Mouse (Mus musculus): Measurements from ENCODE around the gene Olfr544.
"Not testable (repeated sequence)": the region's sequence is repeated elsewhere in the genome, so short reads cannot be mapped to it uniquely, and the experiment has no call there.

Olfr544 gene

DNA sequence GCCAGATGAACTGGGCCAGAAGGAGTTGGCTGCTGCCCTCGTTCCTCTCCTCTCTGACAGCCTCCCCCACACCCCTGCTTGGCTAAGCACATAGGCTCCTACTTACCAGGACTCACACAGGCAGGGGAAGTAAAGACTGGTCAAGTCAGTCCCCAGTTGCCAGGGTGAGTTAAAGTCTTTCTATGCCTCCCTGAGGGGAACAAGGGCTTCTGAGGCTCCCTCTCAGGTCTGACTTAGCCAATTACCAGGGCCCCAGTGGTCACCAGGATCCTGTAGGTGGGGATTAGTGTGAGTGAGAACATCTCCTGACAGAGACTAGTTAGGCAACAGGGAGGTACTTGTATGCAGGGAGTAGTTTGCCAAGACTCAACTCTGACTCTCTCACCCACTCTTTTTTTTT, at the start of gene Olfr544:
Gene Olfr544, minus strand, starts transcription at position 153 of the 400 bp plus-strand sequence.
- no peak for DNase-seq (ENCODE audit: extremely low spot score, low spot score)

- DNase-seq (ENCODE audit: extremely low spot score, low spot score), result no peak
These were observed 46.3 kb upstream of the Olfr544 start, which contains the start of gene Olfr547 for GRCm38 (mm10) chr7:102534449-102534848. TSS of gene Olfr547 (plus strand) at chr7:102534749.

DNA sequence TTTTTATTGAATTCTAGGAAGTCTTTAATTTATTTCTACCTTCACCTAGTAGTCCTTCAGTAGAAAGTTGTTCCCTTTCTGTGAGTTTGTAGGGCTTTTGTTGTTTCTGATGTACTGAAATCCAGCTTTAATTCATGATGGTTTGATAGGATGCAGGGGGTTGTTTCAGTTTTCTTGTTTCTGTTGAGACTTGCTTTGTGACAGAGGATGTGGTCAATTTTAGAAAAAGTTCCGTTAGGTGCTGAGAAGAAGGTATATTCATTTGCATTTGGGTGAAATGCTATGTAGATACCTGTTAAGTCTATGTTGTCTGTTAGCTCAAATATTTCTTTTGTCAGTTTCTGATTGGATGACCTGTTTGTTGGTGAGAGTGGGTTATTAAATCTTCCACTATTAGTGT, 40.9 kb upstream of the Olfr544 start:
- DNase-seq (ENCODE audit: extremely low spot score, low spot score), result no peak

DNA sequence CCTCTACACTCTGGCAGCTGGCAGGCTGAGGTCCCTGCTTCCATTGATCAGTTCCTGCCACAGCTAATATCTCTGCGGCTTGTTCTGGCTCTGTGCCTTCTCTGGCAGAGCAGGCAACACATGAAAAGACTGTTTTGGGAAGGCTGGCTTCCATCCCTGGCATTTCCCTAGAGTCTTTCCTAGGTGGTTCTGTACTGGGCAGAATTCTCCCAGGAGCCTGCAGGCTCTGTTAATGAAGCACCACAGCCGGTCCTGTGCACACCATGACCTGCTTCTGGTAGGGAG, 28.9 kb upstream of the Olfr544 start:
- DNase-seq (ENCODE audit: extremely low spot score, low spot score), result no peak

DNA sequence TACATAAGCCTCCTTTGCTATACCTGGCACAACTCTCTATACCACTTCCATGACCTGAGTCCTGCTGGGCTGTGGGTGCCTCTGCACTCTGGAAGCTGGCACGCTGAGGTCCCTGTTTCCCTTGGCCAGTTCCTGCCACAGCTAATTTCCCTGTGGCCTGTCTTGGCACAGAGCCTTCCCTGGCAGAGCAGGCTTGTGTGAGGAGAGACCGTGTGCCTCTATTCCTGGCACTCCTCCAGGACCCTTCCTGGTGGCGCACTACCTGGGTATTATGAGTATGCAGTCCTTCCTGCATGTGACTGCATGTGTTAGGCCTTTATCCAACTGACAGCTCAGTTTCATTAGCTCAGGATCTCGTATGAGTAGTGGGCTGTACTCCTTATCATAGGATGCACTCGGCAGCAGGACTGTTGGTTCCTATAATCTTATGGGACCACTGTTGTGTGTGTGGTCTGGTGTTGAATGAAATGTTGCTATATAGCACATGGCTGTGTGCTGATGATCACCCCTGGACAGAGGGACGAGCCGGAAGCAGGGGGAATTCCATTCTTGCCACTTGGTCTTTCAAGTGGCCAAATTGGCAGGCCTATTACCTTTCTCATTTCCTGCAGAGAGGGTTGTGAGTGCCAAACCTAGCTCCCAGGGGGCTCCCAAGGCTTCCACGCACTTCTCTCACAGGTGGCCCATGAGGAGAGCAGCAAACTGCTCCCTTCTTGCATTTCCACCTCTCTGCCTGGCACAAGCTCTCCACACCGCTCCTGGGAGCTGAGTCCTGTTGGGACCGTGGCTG, 28.3 kb upstream of the Olfr544 start:
- no peak for DNase-seq (ENCODE audit: extremely low spot score, low spot score)

- DNase-seq (ENCODE audit: extremely low spot score, low spot score), result no peak
These were observed 26.0 kb upstream of the Olfr544 start for GRCm38 (mm10) chr7:102514144-102514543.

DNA sequence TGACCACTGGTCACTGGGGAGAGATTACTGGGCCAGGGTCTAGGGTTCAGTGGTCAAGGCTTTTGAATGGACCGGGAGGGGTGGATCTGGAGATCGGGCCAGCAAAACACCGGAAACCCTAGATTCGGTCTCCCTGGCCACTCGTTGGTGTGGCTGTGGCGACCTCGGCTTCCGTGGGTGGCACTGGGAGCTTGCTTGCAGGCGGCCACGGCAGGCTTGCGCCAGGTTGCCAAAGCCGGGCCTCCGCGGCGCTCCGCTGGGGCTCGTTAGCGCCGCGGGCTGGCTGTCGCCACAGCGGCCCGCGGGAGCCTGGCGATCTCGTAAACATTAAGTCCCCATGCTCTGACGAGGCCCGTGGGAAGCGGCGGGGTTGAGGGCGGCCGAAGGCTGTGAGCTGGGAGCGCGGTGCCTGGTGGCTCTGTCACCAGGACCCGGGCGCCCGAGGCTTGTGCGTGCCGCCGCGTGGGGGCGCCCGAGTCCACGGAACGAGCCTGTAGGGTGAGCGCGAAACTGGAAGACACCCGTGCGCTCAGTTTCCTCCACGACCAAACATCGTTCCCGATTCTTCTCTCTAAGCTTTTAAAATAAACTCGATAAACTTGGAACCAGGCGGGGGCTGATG, 24.8 kb upstream of the Olfr544 start:
- peak; percentile 89 for DNase-seq (ENCODE audit: extremely low spot score, low spot score)

DNA sequence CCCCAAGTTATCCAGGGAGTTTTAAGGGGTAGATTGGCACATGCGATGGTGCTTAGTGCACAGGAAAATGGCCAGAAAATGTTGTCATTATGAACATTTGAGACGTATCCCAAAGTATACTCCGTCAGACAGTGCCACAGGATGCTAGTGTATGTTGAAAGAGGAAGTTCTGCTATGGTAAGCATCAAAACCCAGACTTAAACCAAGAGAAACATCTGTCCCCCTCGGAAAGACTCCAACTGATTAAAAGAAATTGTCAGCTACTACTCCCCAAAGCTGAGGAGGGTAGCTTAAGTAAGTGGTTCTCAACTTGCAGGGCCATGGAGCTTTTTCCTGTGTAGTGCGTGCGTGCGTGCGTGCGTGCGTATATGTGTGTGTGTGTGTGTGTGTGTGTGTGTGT, 23.8 kb upstream of the Olfr544 start:
- no peak for DNase-seq (ENCODE audit: extremely low spot score, low spot score)

- no peak for DNase-seq (ENCODE audit: extremely low spot score, low spot score)
These were observed 21.6 kb upstream of the Olfr544 start for GRCm38 (mm10) chr7:102509726-102510125.

DNA sequence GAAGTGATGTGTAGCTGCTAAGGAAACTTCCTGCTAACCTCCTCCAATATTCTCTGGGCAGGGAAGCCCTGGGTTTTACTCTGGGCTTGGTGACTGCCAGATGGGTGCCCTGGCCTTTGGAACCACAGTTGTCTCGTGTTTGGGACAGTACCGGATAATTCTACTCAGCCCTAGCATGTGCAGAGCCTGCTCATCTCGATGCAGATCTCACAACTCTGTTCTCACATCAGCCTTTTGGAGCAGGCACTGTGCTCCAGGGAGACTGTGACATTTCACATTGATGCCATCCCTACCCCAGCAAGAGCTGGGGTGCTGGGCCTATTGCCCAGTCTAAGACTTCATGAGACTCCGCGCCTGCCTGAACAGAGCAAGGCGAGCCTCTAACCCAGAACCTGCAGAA, 20.6 kb upstream of the Olfr544 start:
- no peak for DNase-seq (ENCODE audit: extremely low spot score, low spot score)

GRCm38 (mm10) chr7:102508066-102508465, 20.0 kb upstream of the Olfr544 start:
- DNase-seq (ENCODE audit: extremely low spot score, low spot score), result no peak

GRCm38 (mm10) chr7:102506848-102507247, 18.7 kb upstream of the Olfr544 start:
- DNase-seq (ENCODE audit: extremely low spot score, low spot score), result peak; percentile 75

GRCm38 (mm10) chr7:102501986-102502385, 13.9 kb upstream of the Olfr544 start:
- DNase-seq (ENCODE audit: extremely low spot score, low spot score), result no peak

DNA sequence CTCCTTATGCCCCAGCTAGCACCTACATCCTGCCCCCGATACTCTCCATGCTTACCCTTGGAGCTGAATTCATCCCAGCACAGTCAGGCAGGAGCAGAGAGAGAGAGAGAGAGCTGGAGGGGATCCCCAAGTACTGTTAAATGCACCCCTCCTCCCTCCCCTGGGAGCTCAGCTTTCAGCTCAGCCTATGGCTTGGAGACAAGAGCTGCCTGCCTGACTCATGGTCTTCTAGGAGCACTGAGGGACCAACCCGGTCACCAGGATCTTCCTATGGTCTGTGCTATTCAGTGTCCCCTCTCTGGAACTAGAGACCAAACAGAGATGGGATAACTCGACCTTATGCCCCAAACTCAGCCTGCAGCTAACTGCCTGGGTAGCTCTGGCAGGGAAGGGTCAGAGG, 11.4 kb upstream of the Olfr544 start, which contains the start of gene Olfr545:
Gene Olfr545, minus strand, starts transcription at position 101 of the 400 bp plus-strand sequence.
- no peak for DNase-seq (ENCODE audit: extremely low spot score, low spot score)

GRCm38 (mm10) chr7:102494416-102494815, 6.3 kb upstream of the Olfr544 start:
- not testable (repeated sequence) for DNase-seq (ENCODE audit: extremely low spot score, low spot score)

DNA sequence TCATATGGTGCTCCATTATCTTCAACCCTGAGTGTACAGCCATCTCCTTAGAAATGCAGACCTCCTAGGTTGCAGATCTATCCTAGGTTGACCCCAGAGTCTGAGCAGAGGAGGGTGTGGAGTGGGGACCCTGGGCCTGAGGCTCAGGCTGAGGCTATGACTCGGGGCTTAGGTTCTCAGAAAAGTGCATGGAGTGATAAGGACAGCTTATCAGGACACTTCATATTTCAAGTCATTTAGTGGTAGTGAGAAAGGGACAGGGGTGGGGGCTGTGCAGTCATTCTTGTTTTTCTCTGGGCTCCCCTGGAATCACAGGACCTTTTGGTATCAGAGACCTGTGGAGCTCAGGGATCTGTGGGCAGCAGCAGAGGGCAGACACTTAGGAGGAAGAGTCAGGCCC, 2.0 kb downstream of the Olfr544 start:
- no peak for DNase-seq (ENCODE audit: extremely low spot score, low spot score)

DNA sequence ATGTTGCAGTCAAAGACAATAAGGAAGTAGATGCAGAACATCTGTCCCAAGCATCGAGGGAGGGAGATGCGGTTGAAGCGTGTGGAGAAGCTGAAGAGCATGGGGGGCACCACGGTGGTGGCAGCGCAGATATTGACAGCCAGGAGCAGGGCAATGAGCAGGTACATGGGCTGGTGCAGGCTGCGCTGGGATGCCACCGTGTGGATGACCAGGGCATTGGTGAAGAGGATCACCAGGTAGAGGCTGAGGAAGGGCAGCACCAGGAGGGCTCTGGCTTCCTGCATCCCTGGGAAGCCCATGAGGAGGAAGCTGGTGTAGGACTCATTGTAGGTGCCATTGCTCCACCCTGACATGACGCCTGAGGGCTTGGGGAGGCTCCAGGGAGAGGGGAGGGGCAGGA, 3.3 kb downstream of the Olfr544 start:
- DNase-seq (ENCODE audit: extremely low spot score, low spot score), result not testable (repeated sequence)

- no peak for DNase-seq (ENCODE audit: extremely low spot score, low spot score)
These were observed 4.4 kb downstream of the Olfr544 start for GRCm38 (mm10) chr7:102483665-102484064.

- DNase-seq (ENCODE audit: extremely low spot score, low spot score), result no peak
These were observed 6.5 kb downstream of the Olfr544 start, which contains the start of gene Olfr543 for GRCm38 (mm10) chr7:102481579-102481978. TSS of gene Olfr543 (minus strand) at chr7:102481679.

DNA sequence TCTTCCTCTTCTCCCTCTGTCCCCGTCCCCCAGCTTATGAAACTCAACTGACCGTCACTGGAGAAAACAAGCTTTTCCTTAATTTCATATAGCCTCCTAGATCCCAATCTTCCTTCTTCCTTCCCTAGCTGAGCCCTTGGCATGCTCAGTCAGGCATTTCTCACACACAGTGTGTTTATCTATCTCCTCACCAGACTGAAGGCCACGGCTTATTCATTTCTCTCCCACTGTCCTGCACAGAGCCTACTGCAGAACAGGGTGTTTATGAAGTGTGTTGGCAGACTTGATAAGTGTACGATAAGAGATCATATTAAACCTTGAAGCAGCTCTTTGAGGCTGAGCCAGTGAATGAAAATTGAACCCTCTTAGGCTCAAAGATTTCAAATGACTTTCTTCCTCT, 7.3 kb downstream of the Olfr544 start:
- DNase-seq (ENCODE audit: extremely low spot score, low spot score), result no peak

GRCm38 (mm10) chr7:102479368-102480078, 8.6 kb downstream of the Olfr544 start:
- DNase-seq (ENCODE audit: extremely low spot score, low spot score), result no peak

- no peak for DNase-seq (ENCODE audit: extremely low spot score, low spot score)
These were observed 9.2 kb downstream of the Olfr544 start for GRCm38 (mm10) chr7:102478926-102479325.
